Mouse (Mus musculus): ENCODE results near the gene Ivd. TPM values are rescaled to one million over a fixed set of nuclear protein-coding genes. Genes with fewer than 3 reads are reported as not detected.

The Ivd gene
- polyA plus RNA-seq, 1 experiment = 19.9 TPM

DNA sequence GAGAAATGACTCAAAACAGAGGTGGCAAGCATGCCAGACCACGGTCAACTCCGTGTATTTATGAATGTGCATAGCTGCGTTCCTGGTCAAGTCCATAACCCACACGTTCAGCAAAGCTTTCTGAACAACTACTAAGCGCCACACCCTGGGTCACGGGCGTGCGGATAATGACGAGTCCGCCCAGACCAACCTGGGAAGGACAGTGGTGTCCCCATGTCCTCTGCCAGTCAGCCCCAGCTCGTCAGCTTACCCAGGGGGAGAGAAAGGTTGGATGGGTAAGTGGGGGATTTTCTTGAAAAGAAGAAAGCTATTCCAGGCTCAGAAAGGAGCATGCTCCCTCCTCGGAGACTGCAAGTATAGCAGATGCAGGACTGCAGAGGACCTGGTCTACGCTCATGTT is 25.7 kb downstream of the Ivd start:
- Histone ChIP-seq H3K4me3 (replicated peaks; ENCODE audit: control insufficient read depth, low read depth, low read length) (peak overlapping the region; percentile 52), H3K27ac (ENCODE audit: control insufficient read depth, insufficient read depth, low read depth, low read length, poor library complexity) (peak overlapping the region; percentile 48), H3K4me1 (ENCODE audit: control insufficient read depth, insufficient read depth, low read length) (peaks cover 4% of the 10 kb centered on the region; the same call in 1 of the 2 replicates)
- no peak for TF ChIP-seq POLR2A (IDR thresholded peaks at IDR 0.05; ENCODE audit: borderline replicate concordance, control insufficient read depth, low read depth, low read length)
- no peak for TF ChIP-seq CTCF (IDR thresholded peaks at IDR 0.05; ENCODE audit: control insufficient read depth, insufficient read depth, low read length)
- 65% methylated on average over 13 of the region's 13 CpGs for WGBS

DNA sequence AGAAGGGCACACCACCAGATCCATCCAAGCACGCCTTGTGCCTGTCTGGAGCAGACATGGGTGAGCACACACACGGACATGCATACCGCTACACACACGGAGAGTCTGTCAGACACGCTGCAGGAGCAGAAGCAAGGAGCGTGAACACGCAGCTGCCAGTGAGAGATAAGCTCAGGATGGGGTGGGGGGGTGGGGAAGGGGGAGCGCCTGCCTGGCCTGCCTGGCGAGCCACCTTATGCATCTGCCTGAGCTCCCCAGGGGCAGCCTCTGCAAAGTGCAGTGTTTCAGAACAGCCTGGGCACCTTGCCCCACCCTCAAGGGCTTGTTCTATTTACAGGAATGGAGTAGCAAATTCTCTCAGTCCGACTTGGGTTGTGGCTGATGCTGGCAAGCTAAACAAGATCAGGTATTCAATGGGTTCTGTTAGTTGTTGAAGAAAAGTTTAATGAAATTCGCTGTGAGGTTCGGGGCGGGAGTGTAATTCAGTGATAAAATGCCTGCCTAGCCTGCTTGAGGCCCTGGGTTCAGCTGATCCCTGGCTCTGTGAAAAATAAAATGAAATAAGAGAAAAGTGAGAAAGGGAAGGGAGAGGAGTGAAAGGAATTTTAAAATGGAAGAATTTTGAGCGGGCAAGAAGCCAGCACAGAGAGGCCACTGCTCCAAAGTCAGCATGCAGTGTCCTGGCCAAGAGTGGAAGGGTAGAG is 26.2 kb downstream of the Ivd start:
- H3K27ac ChIP-seq (ENCODE audit: control insufficient read depth, insufficient read depth, low read depth, low read length, poor library complexity) = peak overlapping the region; percentile 48
- peaks cover 4% of the 10 kb centered on the region; the same call in 1 of the 2 replicates for H3K4me1 ChIP-seq (ENCODE audit: control insufficient read depth, insufficient read depth, low read length)
- 18% methylated on average over 14 of the region's 14 CpGs for WGBS
- H3K4me3 ChIP-seq (replicated peaks; ENCODE audit: control insufficient read depth, low read depth, low read length) = peak overlapping the region; percentile 52
- TF ChIP-seq POLR2A (IDR thresholded peaks at IDR 0.05; ENCODE audit: borderline replicate concordance, control insufficient read depth, low read depth, low read length) (0 out of 2 replicates have a peak, but pooled peaks have one; percentile 25), CTCF (IDR thresholded peaks at IDR 0.05; ENCODE audit: control insufficient read depth, insufficient read depth, low read length) (no peak)

DNA sequence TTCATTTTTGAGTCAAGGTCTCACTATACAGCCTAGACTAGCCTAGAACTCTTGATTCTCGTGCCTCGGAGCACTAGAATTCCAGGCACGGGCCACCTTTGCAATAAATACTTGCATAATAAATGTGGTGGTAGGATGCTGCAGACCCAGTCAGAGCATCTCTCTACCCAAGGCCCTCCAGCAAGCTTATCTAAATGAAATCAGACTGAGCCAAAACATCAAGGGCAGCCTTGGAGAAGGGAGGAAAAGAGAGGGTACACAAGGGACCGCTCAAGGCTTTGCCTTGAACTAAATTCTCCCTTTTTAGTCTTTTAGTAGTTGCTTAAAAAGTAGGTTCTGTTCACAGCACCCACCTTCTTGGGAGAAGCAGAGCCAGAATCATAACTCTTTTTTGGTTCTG is 29.4 kb downstream of the Ivd start:
- no peak overlapping the region for H3K4me3 ChIP-seq (replicated peaks; ENCODE audit: control insufficient read depth, low read depth, low read length)
- TF ChIP-seq POLR2A (IDR thresholded peaks at IDR 0.05; ENCODE audit: borderline replicate concordance, control insufficient read depth, low read depth, low read length) (no peak), CTCF (IDR thresholded peaks at IDR 0.05; ENCODE audit: control insufficient read depth, insufficient read depth, low read length) (no peak)
- H3K4me1 ChIP-seq (ENCODE audit: control insufficient read depth, insufficient read depth, low read length) = peaks cover 4% of the 10 kb centered on the region; the same call in 1 of the 2 replicates
- H3K27ac ChIP-seq (ENCODE audit: control insufficient read depth, insufficient read depth, low read depth, low read length, poor library complexity) = no peak overlapping the region
- 82% methylated on average over 4 of the region's 4 CpGs for WGBS

DNA sequence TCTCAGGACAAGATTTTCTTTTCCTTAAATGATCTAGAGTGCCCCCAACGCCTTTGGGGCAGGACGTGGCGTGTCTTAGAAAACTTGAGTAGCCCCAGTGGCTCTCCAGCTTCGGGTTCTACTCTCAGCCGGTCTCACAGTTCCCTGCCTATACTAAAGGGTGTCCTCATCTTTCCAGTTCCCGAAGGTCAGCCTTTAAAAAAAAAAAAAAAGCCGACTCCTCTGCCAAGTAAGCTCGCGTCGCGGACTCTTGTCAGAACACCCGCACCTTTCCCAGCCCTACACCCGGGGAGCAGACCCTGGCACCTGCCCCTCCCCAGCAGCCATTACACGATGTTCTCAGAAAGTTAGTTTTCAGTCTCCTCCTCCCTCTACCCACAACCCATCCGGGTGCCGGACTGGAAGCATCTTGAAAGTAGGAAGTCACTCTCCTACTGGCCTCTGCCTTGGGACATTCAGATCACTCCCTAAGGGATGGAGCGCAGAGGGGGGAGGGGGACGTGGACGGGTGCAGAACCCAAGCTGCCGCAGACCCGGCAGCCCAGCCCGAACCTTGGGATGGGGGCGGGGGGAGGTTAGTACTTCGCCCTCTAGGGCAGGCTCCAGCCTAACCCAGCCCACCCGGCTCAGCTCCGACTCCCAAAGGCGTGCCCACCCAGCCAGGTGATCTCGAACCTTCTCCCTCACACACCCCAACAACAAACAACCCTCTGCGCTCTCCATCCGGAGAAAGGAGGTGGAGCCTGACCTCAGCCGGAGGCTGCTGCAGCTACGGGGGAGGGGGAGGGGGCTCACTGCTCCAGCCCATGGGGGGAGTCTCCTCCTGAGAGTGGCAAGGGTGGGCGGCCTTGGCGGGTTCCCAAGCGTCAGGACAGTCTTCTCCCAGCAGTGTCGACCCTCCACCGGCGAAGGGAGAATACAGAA is 34.5 kb downstream of the Ivd start:
- H3K27ac ChIP-seq (ENCODE audit: control insufficient read depth, insufficient read depth, low read depth, low read length, poor library complexity) = no peak overlapping the region
- no peaks in the 10 kb centered on the region for H3K4me1 ChIP-seq (ENCODE audit: control insufficient read depth, insufficient read depth, low read length)
- H3K4me3 ChIP-seq (replicated peaks; ENCODE audit: control insufficient read depth, low read depth, low read length) = peak overlapping the region; percentile 60
- TF ChIP-seq POLR2A (IDR thresholded peaks at IDR 0.05; ENCODE audit: borderline replicate concordance, control insufficient read depth, low read depth, low read length) (no peak), CTCF (IDR thresholded peaks at IDR 0.05; ENCODE audit: control insufficient read depth, insufficient read depth, low read length) (no peak)
- 4% methylated on average over 38 of the region's 38 CpGs for WGBS

DNA sequence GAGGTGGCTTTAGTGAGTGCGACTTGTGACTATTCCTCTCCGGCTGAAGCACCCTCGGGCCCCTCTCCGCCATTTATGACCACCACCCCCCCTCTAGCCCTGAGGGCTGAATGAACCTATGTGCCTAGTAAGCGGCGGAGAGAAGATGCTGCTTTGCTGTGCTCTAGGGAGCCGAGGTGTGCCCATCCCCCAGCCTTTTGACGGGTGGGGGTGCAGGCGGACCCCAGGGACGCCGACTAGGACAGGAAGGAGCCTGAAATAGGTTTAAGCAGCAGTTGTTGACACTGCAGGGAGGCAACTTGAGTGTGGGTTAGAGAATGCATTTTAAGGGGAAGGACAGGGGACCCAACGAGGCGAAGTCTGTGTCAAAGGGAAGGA is 35.1 kb downstream of the Ivd start:
- H3K4me3 ChIP-seq (replicated peaks; ENCODE audit: control insufficient read depth, low read depth, low read length) = peak overlapping the region; percentile 60
- under 1% methylated on average over 13 of the region's 13 CpGs for WGBS
- H3K27ac ChIP-seq (ENCODE audit: control insufficient read depth, insufficient read depth, low read depth, low read length, poor library complexity) = no peak overlapping the region
- H3K4me1 ChIP-seq (ENCODE audit: control insufficient read depth, insufficient read depth, low read length) = no peaks in the 10 kb centered on the region
- TF ChIP-seq POLR2A (IDR thresholded peaks at IDR 0.05; ENCODE audit: borderline replicate concordance, control insufficient read depth, low read depth, low read length) (no peak), CTCF (IDR thresholded peaks at IDR 0.05; ENCODE audit: control insufficient read depth, insufficient read depth, low read length) (no peak)

DNA sequence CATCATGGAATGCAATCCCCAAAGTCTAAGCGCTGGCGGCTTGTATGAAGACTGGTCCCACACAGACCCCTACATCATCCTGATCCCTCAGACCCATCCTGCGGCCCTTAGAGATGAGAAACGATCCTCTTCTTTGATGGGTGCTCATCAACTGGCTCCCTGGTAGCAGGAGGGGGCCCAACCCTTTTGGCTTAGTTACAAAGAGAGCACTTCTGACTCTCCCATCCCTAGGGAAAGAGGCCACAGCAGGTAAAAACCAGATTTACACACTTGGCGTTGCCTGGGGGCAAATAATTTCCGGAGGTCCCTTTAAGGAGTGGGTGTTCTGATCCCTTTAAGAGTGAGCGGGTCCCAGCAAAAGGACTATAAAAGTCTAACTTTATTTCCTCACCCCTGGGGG is 35.6 kb downstream of the Ivd start:
- H3K4me3 ChIP-seq (replicated peaks; ENCODE audit: control insufficient read depth, low read depth, low read length) = no peak overlapping the region
- H3K4me1 ChIP-seq (ENCODE audit: control insufficient read depth, insufficient read depth, low read length) = no peaks in the 10 kb centered on the region
- H3K27ac ChIP-seq (ENCODE audit: control insufficient read depth, insufficient read depth, low read depth, low read length, poor library complexity) = no peak overlapping the region
- WGBS = 9% methylated on average over 7 of the region's 7 CpGs
- no peak for TF ChIP-seq CTCF (IDR thresholded peaks at IDR 0.05; ENCODE audit: control insufficient read depth, insufficient read depth, low read length)
- no peak for TF ChIP-seq POLR2A (IDR thresholded peaks at IDR 0.05; ENCODE audit: borderline replicate concordance, control insufficient read depth, low read depth, low read length)

DNA sequence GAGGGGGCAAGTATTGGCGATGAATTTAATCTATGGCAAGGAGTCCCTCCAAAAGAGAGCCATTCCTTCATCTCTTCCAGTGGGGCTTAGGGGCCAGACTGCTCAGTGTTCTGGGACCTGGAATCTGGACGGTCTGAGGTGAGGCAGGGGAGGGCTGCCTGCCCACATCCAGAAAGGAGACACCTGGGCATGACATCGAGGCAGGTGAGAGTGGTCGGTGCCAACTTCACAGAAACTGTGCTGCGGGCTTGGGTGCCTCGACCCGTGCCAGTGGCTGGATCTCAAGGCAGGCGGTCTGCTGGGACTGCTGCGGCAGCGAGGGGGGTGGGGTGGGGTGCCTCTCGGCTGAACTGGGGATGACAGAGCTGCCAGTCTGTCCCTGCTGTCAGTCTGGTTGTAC is 36.1 kb downstream of the Ivd start:
- H3K4me3 ChIP-seq (replicated peaks; ENCODE audit: control insufficient read depth, low read depth, low read length) = no peak overlapping the region
- no peak for TF ChIP-seq POLR2A (IDR thresholded peaks at IDR 0.05; ENCODE audit: borderline replicate concordance, control insufficient read depth, low read depth, low read length)
- no peak for TF ChIP-seq CTCF (IDR thresholded peaks at IDR 0.05; ENCODE audit: control insufficient read depth, insufficient read depth, low read length)

DNA sequence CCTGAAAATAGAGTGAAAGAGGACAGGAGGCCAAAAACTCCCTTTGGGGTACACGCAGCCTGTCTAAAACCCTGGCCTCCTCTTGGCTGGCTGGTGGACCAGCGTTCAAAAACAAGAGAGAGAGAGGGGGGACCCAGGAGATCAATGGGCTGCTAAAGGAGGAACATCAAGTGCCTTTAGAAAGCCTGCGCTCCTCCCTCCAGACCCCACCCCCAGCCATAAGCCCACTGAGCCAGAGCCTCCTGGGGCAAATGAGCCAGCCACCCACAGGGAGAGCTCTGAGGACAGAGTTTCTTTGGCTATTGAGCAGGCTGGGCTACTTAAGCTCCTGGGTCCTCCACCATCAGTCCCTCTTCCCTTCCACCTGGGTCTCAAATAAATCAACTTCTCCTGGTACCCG is 37.0 kb downstream of the Ivd start:
- H3K27ac ChIP-seq (ENCODE audit: control insufficient read depth, insufficient read depth, low read depth, low read length, poor library complexity) = no peak overlapping the region
- no peaks in the 10 kb centered on the region for H3K4me1 ChIP-seq (ENCODE audit: control insufficient read depth, insufficient read depth, low read length)
- WGBS = 45% methylated on average over 4 of the region's 4 CpGs
- TF ChIP-seq POLR2A (IDR thresholded peaks at IDR 0.05; ENCODE audit: borderline replicate concordance, control insufficient read depth, low read depth, low read length) (no peak), CTCF (IDR thresholded peaks at IDR 0.05; ENCODE audit: control insufficient read depth, insufficient read depth, low read length) (no peak)
- no peak overlapping the region for H3K4me3 ChIP-seq (replicated peaks; ENCODE audit: control insufficient read depth, low read depth, low read length)

More for the DNA sequence above, 36.1 kb downstream of the Ivd start:
- H3K4me1 ChIP-seq (ENCODE audit: control insufficient read depth, insufficient read depth, low read length) = no peaks in the 10 kb centered on the region
- no peak overlapping the region for H3K27ac ChIP-seq (ENCODE audit: control insufficient read depth, insufficient read depth, low read depth, low read length, poor library complexity)
- 4% methylated on average over 11 of the region's 11 CpGs for WGBS
